Mouse (Mus musculus): ENCODE data around the gene Pld5. TPM values are rescaled to one million over a fixed set of nuclear protein-coding genes. Genes with fewer than 3 reads are reported as not detected.
"Not testable (repeated sequence)": the region's sequence is repeated elsewhere in the genome, so short reads cannot be mapped to it uniquely, and the experiment has no call there.

The Pld5 gene
- total RNA-seq, 2 experiments from 2014 or later, result not detected

- ATAC-seq (replicated peaks; ENCODE audit: poor library complexity, severe bottlenecking), result no peak
These were observed 221.5 kb downstream of the Pld5 start for GRCm38 (mm10) chr1:176053653-176054052.

DNA sequence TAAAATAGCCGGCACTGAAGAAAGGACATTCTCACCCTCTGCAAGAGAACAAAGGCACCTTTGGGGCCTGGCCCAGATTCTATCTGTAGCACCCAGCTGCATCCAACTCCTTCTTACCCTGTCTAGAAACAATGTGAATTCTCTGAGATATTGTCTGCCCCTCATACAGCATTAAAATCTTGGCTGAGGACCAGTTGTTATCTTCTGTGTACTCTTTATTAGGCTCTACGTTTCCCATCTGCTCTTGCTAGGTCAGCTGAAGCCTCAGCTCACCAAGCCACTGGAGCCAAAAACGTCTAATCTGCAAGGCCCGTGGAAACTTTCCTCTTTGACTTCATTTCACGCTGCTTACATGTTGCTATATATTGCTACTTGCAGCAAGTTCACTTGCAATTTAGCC is 228.1 kb downstream of the Pld5 start:
- ATAC-seq (replicated peaks; ENCODE audit: poor library complexity, severe bottlenecking), result no peak

GRCm38 (mm10) chr1:176046375-176046774 is 228.7 kb downstream of the Pld5 start:
- ATAC-seq (replicated peaks; ENCODE audit: poor library complexity, severe bottlenecking), result no peak

DNA sequence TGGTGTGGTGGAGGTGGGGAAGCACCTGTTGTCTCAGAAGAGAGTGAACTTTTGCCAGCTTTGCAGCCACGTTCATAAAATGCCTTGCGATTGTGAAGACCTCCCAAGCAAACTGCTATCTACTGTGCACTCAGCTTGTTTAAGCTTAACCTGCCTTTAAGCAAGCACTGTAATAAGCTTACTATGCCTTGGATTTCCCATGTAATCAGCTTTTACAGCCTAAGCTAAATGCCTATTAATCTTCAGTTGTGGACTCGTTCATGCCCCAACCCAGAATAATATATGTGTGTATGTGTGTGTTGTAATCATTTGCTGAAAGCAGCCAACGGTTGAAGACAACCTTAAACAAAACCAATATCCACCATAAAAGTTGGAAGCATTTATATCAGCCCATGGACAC is 232.1 kb downstream of the Pld5 start:
- ATAC-seq (replicated peaks; ENCODE audit: poor library complexity, severe bottlenecking), result no peak

GRCm38 (mm10) chr1:176039923-176040322 is 235.2 kb downstream of the Pld5 start:
- no peak for ATAC-seq (replicated peaks; ENCODE audit: poor library complexity, severe bottlenecking)

DNA sequence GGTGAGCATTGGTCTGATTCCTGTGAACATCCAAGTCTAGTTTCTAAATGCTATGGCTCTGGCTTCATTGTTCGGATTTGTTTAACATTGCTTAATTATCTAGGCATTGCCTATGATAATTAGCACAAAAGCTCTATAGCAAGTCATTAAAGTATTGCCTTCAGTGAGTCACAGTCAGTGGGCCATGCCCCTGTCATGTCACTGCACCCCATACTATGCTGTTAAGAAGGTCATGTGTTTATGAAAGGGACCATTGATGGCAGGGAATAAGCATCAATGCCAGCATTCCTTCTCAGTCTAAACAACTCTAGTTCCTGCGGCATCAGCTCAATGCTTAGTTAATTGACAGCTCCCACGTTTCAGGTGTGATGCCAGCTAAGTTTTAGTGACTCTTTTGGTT is 239.1 kb downstream of the Pld5 start:
- ATAC-seq (replicated peaks; ENCODE audit: poor library complexity, severe bottlenecking), result no peak

- ATAC-seq (replicated peaks; ENCODE audit: poor library complexity, severe bottlenecking), result no peak
These were observed 240.4 kb downstream of the Pld5 start for GRCm38 (mm10) chr1:176034699-176035098.

DNA sequence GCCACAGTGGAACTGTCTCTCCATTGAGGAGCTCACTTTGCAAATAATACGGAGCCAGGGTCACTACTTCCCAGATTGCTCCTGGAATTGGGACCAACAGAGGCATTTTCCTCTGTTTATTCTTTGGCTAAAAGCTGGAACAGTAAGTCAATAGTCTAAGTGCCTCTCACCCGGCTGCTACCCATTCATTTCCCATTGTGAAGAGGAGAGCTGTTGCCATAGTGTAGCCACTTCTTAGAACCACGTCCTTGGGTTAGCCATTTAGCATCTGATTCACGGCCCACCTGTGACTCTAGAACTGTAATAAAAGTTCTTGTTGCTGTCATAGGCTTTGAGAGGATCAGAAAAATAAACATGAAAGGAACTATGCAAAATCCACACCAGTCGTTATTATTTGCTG is 241.4 kb downstream of the Pld5 start:
- ATAC-seq (replicated peaks; ENCODE audit: poor library complexity, severe bottlenecking), result no peak

- no peak for ATAC-seq (replicated peaks; ENCODE audit: poor library complexity, severe bottlenecking)
These were observed 246.0 kb downstream of the Pld5 start for GRCm38 (mm10) chr1:176029063-176029462.

- ATAC-seq (replicated peaks; ENCODE audit: poor library complexity, severe bottlenecking), result no peak
These were observed 246.7 kb downstream of the Pld5 start for GRCm38 (mm10) chr1:176028397-176028796.

DNA sequence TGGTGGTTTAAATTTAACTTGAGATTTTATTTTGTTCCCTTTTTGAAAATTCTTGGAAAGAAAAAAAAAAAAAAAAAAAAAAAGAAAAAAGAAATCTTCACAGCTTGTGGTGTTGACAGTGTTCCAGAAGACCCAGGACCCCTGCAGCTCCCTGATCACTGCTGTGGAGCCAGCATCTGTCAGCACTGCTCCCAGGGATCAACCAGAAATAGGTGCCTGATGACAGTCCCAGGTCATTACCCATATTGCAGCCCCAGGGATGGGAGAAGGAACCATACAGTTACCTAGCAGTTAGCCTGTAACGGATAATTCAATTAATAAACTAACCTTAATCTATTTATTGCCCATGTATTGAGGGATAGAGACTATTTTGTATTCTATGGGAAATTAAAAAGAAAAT is 250.6 kb downstream of the Pld5 start:
- no peak for ATAC-seq (replicated peaks; ENCODE audit: poor library complexity, severe bottlenecking)

DNA sequence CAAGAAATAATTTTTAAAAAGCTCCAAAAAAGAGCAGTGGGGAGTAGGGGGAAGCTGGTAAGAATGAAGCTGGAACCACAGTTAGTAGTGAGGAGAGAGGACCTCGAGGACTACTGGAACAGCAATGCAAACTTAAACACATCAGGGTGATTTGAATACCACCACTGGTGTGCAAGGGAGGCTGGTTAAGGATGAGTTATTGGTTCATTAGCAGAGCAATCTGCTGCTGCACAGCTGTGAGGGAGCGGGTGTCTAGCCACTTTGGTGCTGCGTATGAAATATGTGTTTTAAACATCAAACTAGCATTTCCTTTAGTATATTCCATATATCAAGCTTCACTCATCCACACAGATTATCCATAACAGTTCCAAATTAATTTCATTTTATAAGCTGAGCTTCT is 256.6 kb downstream of the Pld5 start:
- ATAC-seq (replicated peaks; ENCODE audit: poor library complexity, severe bottlenecking), result no peak

- no peak for ATAC-seq (replicated peaks; ENCODE audit: poor library complexity, severe bottlenecking)
These were observed 259.0 kb downstream of the Pld5 start for GRCm38 (mm10) chr1:176016076-176016475.

GRCm38 (mm10) chr1:176013497-176014268 is 261.4 kb downstream of the Pld5 start:
- no peak for ATAC-seq (replicated peaks; ENCODE audit: poor library complexity, severe bottlenecking)

DNA sequence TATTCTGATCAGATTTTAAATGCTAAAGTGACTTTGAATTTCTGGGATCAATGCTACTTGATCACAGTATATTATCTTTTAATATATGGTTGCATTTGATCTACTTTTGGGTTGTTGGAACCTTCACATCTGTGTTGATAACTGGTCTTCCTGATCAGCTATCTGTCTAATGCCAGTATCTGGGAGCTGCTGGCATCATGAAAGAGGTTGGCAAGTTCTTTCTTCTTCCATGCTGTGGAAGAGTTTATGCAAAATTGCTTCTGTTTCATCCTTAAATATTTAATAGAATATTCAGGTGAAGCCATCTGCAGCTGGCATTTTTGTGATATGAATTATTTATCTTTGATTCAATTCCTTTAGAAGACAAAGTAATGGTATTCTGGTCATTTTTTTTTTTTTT is 263.6 kb downstream of the Pld5 start:
- ATAC-seq (replicated peaks; ENCODE audit: poor library complexity, severe bottlenecking), result no peak

DNA sequence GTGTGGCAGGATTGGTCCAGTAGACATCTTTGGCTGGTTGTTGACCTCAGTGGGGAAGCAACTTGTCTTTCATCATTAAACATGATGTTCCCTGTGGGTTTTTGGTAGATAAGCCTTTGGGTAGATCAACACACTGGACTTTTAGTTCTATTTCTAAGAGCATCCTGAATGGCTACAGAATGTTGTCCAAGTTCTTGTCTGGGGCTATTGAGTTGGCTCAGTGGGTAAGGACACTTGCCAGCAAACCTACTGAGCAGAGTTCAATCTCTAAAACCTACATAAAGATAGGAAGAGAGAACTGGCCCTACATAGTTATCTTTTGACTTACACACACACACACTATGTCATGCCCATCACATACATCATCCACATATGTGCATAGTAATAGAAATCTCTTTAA is 264.0 kb downstream of the Pld5 start:
- no peak for ATAC-seq (replicated peaks; ENCODE audit: poor library complexity, severe bottlenecking)

GRCm38 (mm10) chr1:176008411-176008810 is 266.7 kb downstream of the Pld5 start:
- no peak for ATAC-seq (replicated peaks; ENCODE audit: poor library complexity, severe bottlenecking)

DNA sequence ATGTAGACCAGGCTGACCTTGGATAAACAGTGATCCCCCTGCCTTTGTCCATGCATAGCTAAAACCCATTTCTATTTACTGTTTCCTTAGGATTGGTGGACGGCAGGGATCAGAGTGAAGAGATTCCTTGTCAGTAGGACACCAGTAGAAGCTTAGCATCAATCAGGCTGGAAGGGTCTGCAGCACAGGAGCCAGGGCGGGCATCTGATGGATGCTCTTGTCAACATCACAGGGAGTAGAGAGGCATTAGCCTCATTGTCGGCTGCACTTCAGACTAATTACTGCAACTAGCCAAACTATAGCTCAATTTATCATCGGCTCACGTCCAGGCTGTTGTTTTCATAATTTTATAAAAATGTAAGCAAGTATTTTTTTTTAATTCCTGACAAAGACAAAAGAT is 274.5 kb downstream of the Pld5 start:
- no peak for ATAC-seq (replicated peaks; ENCODE audit: poor library complexity, severe bottlenecking)

DNA sequence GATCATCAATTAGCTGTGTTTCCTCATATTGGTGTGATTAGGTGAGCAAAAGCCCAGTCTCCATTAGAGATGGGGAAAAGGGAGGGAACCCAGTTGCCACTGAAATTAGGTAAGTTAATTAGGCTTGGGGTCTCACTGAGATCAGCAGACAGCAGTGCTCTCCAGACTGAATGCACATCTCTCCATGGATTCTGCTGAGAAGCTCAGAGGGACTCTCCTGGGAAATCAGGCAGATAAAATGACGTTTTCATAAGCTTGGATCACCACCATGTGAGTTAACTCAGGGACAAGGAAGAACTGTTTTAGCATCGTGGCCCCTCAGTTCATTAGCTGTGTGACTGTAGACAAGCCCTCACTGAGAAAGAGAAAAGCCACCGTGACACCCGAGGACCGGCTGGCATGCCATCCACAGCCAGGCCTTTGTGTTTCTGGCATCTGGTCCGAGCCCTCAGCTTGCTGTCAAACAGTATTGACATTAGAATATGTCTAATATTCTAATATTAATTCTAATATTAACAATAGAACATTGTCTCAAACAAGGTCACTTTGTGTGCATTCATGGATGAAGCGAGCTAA is 277.9 kb downstream of the Pld5 start:
- no peak for ATAC-seq (replicated peaks; ENCODE audit: poor library complexity, severe bottlenecking)

DNA sequence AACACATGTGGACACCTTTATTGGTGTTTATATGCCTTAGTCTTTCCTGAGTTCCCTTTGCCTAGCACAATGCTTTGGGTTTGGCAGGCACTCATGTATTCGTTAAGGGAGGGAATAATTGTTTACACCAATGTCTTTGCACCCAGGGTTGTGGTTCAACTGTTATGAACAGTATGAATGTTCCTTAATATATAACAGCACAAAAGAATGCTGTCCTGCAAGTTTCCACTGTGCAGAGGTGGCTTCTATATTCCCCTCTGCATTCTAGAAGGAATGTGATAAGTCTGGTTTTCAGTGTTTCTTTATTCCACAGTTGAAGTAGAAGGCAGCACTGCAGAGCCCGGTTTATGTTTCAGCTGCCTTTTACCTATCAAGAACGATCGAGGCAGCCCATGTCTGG is 286.2 kb downstream of the Pld5 start:
- ATAC-seq (replicated peaks; ENCODE audit: poor library complexity, severe bottlenecking), result no peak

DNA sequence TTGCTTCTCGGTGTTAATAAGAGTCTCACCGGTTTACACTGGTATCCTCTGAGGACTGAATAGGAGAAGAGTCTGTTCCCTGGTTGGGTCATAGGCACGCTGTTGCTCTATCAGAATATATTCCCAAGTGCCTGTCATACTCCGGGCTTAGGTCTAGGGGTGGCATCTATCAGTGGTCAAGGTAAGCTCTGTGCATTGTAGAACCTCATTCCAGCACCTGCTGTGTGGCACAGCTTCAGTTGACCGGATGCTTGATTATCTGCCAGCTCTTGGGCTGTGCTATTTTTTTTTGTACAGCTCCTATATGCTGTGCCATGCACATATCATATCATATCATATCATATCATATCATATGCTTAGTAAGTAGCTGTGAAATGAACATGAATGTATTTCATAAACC is 286.7 kb downstream of the Pld5 start:
- ATAC-seq (replicated peaks; ENCODE audit: poor library complexity, severe bottlenecking), result no peak

DNA sequence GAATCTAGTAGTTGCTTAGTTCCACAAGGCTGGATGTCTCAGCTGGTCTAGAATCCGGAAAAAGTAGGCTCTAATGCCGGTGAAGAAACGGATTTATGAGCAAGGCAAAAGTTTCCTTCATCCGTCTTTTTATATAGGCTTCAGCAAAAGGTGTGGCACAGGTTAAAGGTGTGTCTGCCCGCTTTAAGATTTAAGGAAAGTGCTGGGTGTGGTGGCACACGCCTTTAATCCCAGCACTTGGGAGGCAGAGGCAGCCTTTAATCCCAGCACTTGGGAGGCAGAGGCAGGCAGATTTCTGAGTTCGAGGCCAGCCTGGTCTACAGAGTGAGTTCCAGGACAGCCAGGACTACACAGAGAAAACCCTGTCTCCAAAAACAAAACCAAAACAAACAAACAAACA is 296.1 kb downstream of the Pld5 start, which contains the start of gene Rbm8a2:
Gene Rbm8a2 (minus strand): TSS at position 101 of the 400 bp plus-strand sequence.
- not testable (repeated sequence) for ATAC-seq (replicated peaks; ENCODE audit: poor library complexity, severe bottlenecking)

Measured in granulocyte monocyte progenitor cell, adult 5-6 weeks (primary cell).